ENCODE assay signal across 9 mouse cellular contexts in genomic region chr15:99723120-99723514, GRCm38 (mm10). TPM values are rescaled to one million over a fixed set of nuclear protein-coding genes. Genes with fewer than 3 reads are reported as not detected.
DNase-seq lines count a peak whose midpoint lies in the region; ATAC-seq and TF ChIP-seq lines count a peak whose summit lies in the region.
"Had no signal": no experiment of that assay in that cellular context is flagged by ENCODE, and none has a peak within 500 bp of the region (broad histone marks: within the 10 kb centered on the region; RNA-seq: fewer than 3 reads in every experiment).

No protein-coding gene starts in this region.

- DNase-seq in heart, postnatal 25 days (ENCODE audit: low spot score): no peak
- DNase-seq in adipocyte (ENCODE audit: low spot score): peak; percentile 29
- no peak for DNase-seq in forebrain, postnatal 0 days
- no peak for DNase-seq in liver, embryonic 14.5 days (ENCODE audit: low read depth in 3 of 3, low spot score in 3 of 3)
- no peak for DNase-seq in urinary bladder, adult 18-20 months (ENCODE audit: low spot score in 2 of 2)
- DNase-seq in Muller cell, postnatal 12 days (ENCODE audit: inconsistent ontology term): no peak
- DNase-seq in kidney, postnatal 25 days: no peak
- DNase-seq: embryo, embryonic 11 days had no signal

- H3K9ac ChIP-seq in heart, embryonic 13.5 days: peak overlapping the region; percentile 79
- H3K9ac ChIP-seq in forebrain, postnatal 0 days: no peak overlapping the region
- H3K9ac ChIP-seq in liver, embryonic 14.5 days (replicated peaks): no peak overlapping the region

- WGBS in heart, embryonic 13.5 days: 44% methylated on average over 10 of the region's 10 CpGs
- WGBS in forebrain, postnatal 0 days: 54% methylated on average over 10 of the region's 10 CpGs
- WGBS in liver, embryonic 14.5 days (ENCODE audit: insufficient replicate concordance): 41% methylated on average over 10 of the region's 10 CpGs

- H3K9me3 ChIP-seq in heart, embryonic 13.5 days: no peaks in the 10 kb centered on the region
- H3K9me3 ChIP-seq in forebrain, postnatal 0 days (ENCODE audit: low read length): no peaks in the 10 kb centered on the region
- no peaks in the 10 kb centered on the region for H3K9me3 ChIP-seq in liver, embryonic 14.5 days (ENCODE audit: control insufficient read depth, low read length)

- no peak for TF ChIP-seq CTCF in forebrain, postnatal 0 days (IDR thresholded peaks at IDR 0.05; ENCODE audit: low read depth)
- TF ChIP-seq CTCF in liver, embryonic 14.5 days (IDR thresholded peaks at IDR 0.05; ENCODE audit: low read depth): no peak

- peaks cover 33% of the 10 kb centered on the region for H3K36me3 ChIP-seq in heart, embryonic 13.5 days
- H3K36me3 ChIP-seq in forebrain, postnatal 0 days (ENCODE audit: insufficient read depth): peaks cover 25% of the 10 kb centered on the region
- peaks cover 6% of the 10 kb centered on the region for H3K36me3 ChIP-seq in liver, embryonic 14.5 days (replicated peaks; ENCODE audit: control insufficient read depth, insufficient read depth, low read depth)

- H3K27ac ChIP-seq in heart, embryonic 13.5 days (replicated peaks): peak overlapping the region; percentile 96
- peak overlapping the region; percentile 9; the same call in 1 of the 2 replicates for H3K27ac ChIP-seq in forebrain, postnatal 0 days (ENCODE audit: low read depth, low read length)
- H3K27ac ChIP-seq in liver, embryonic 14.5 days: peak overlapping the region; percentile 27

- H3K4me2 ChIP-seq in heart, embryonic 13.5 days: peak overlapping the region; percentile 91
- H3K4me2 ChIP-seq in forebrain, postnatal 0 days (ENCODE audit: low read depth): no peak overlapping the region
- peak overlapping the region; percentile 34 for H3K4me2 ChIP-seq in liver, embryonic 14.5 days (ENCODE audit: low read depth)

- intact Hi-C loops in heart, postnatal 25 days (cut with DNase I): no loop called here

- H3K4me1 ChIP-seq in heart, embryonic 13.5 days: peaks cover 44% of the 10 kb centered on the region
- H3K4me1 ChIP-seq in forebrain, postnatal 0 days (ENCODE audit: insufficient read depth): no peaks in the 10 kb centered on the region
- H3K4me1 ChIP-seq in liver, embryonic 14.5 days (replicated peaks; ENCODE audit: control insufficient read depth in 2 of 2, insufficient read depth in 2 of 2, low read length in 1 of 2): peaks cover 2 to 15% of the 10 kb centered on the region in 2 experiments; a peak in 2 of 4 replicates

- no peaks in the 10 kb centered on the region for H3K27me3 ChIP-seq in heart, embryonic 13.5 days (replicated peaks)
- H3K27me3 ChIP-seq in forebrain, postnatal 0 days (ENCODE audit: insufficient read depth, low read length): no peaks in the 10 kb centered on the region
- H3K27me3 ChIP-seq in liver, embryonic 14.5 days (ENCODE audit: control insufficient read depth, insufficient read depth, low read length): no peaks in the 10 kb centered on the region

- peak overlapping the region; percentile 98 for H3K4me3 ChIP-seq in heart, embryonic 13.5 days
- no peak overlapping the region for H3K4me3 ChIP-seq in forebrain, postnatal 0 days (ENCODE audit: low read depth, low read length)
- H3K4me3 ChIP-seq in liver, embryonic 14.5 days (ENCODE audit: insufficient read depth in 1 of 2, low read depth in 2 of 2, low read length in 2 of 2): no peak overlapping the region

- TF ChIP-seq EP300 in liver, embryonic 14.5 days (IDR thresholded peaks at IDR 0.05; ENCODE audit: low read depth): no peak

- no peak for ATAC-seq in heart, embryonic 13.5 days (ENCODE audit: extremely low read depth, insufficient number of reproducible peaks, low FRiP score, low TSS enrichment)
- ATAC-seq in forebrain, postnatal 0 days: no peak
- no peak for ATAC-seq in liver, embryonic 14.5 days (ENCODE audit: insufficient read depth)

RNA-seq across cellular contexts. Expression of gene Cox14, which starts 2.3 kb away (rescaled TPM):
- polyA plus RNA-seq in heart, embryonic 13.5 days (2015; fragmentation: Nextera tagmentation; extraction: Ambion mirVana): 155 and 181 TPM in 2 replicates
- total RNA-seq in heart, postnatal 25 days (2021): 100 to 1,000 TPM; 227 to 229 TPM
- total RNA-seq in forebrain, postnatal 0 days (2014; rRNA removed): 69.0 and 86.2 TPM in 2 replicates
- 177 and 209 TPM in 2 replicates for polyA plus RNA-seq in forebrain, postnatal 0 days (2015; fragmentation: Nextera tagmentation; extraction: Ambion mirVana)
- 67.6 and 77.0 TPM in 2 replicates for polyA plus RNA-seq in liver, embryonic 14.5 days (2012; rRNA removed)
- 81.4 and 84.9 TPM in 2 replicates for polyA plus RNA-seq in liver, embryonic 14.5 days (2014; fragmentation: Nextera tagmentation; extraction: Ambion mirVana)

RNA-seq across cellular contexts. Expression of gene Gpd1, which starts 5.8 kb away (rescaled TPM):
- polyA plus RNA-seq in heart, embryonic 13.5 days (2015; fragmentation: Nextera tagmentation; extraction: Ambion mirVana): 1.3 and 1.8 TPM in 2 replicates
- 10 to 100 TPM; 54.1 to 67.6 TPM for total RNA-seq in heart, postnatal 25 days (2021)
- 6.0 and 6.1 TPM in 2 replicates for total RNA-seq in forebrain, postnatal 0 days (2014; rRNA removed)
- 3.9 and 4.3 TPM in 2 replicates for polyA plus RNA-seq in forebrain, postnatal 0 days (2015; fragmentation: Nextera tagmentation; extraction: Ambion mirVana)
- 8.1 and 9.1 TPM in 2 replicates for polyA plus RNA-seq in liver, embryonic 14.5 days (2012; rRNA removed)
- 5.2 and 5.3 TPM in 2 replicates for polyA plus RNA-seq in liver, embryonic 14.5 days (2014; fragmentation: Nextera tagmentation; extraction: Ambion mirVana)

RNA-seq across cellular contexts. Expression of gene Gm17349, which starts 17.8 kb away (rescaled TPM):
- not detected in 2 replicates for polyA plus RNA-seq in heart, embryonic 13.5 days (2015; fragmentation: Nextera tagmentation; extraction: Ambion mirVana)
- total RNA-seq in heart, postnatal 25 days (2021): 1 to 10 TPM; 2.8 to 4.2 TPM
- total RNA-seq in forebrain, postnatal 0 days (2014; rRNA removed): not detected in 2 replicates
- polyA plus RNA-seq in forebrain, postnatal 0 days (2015; fragmentation: Nextera tagmentation; extraction: Ambion mirVana): not detected in 2 replicates
- polyA plus RNA-seq in liver, embryonic 14.5 days (2012; rRNA removed): not detected in 2 replicates
- polyA plus RNA-seq in liver, embryonic 14.5 days (2014; fragmentation: Nextera tagmentation; extraction: Ambion mirVana): not detected in 2 replicates

RNA-seq across cellular contexts. Expression of gene Smarcd1, which starts 21.2 kb away (rescaled TPM):
- 22.1 and 22.3 TPM in 2 replicates for polyA plus RNA-seq in heart, embryonic 13.5 days (2015; fragmentation: Nextera tagmentation; extraction: Ambion mirVana)
- total RNA-seq in heart, postnatal 25 days (2021): 10 to 100 TPM; 23.5 to 25.3 TPM
- total RNA-seq in forebrain, postnatal 0 days (2014; rRNA removed): 89.7 and 90.1 TPM in 2 replicates
- 93.6 and 107 TPM in 2 replicates for polyA plus RNA-seq in forebrain, postnatal 0 days (2015; fragmentation: Nextera tagmentation; extraction: Ambion mirVana)
- 6.7 and 6.9 TPM in 2 replicates for polyA plus RNA-seq in liver, embryonic 14.5 days (2012; rRNA removed)
- 4.4 and 4.8 TPM in 2 replicates for polyA plus RNA-seq in liver, embryonic 14.5 days (2014; fragmentation: Nextera tagmentation; extraction: Ambion mirVana)

RNA-seq across cellular contexts. Expression of gene Cers5, which starts 49.6 kb away (rescaled TPM):
- polyA plus RNA-seq in heart, embryonic 13.5 days (2015; fragmentation: Nextera tagmentation; extraction: Ambion mirVana): 51.6 and 54.7 TPM in 2 replicates
- 10 to 100 TPM; 18.2 to 18.5 TPM for total RNA-seq in heart, postnatal 25 days (2021)
- 95.7 and 99.2 TPM in 2 replicates for total RNA-seq in forebrain, postnatal 0 days (2014; rRNA removed)
- polyA plus RNA-seq in forebrain, postnatal 0 days (2015; fragmentation: Nextera tagmentation; extraction: Ambion mirVana): 69.5 and 76.8 TPM in 2 replicates
- 4.4 and 5.4 TPM in 2 replicates for polyA plus RNA-seq in liver, embryonic 14.5 days (2012; rRNA removed)
- polyA plus RNA-seq in liver, embryonic 14.5 days (2014; fragmentation: Nextera tagmentation; extraction: Ambion mirVana): 7.7 and 8.7 TPM in 2 replicates

Comparison
In these comparisons a context has a peak if more than half of its experiments do, and no peak if none do; other contexts are left out.
1. H3K27ac ChIP-seq: peak in every context shown above with its lines; median percentile 96 in heart, embryonic 13.5 days; 27 in liver, embryonic 14.5 days; 9 in forebrain, postnatal 0 days.